Mouse (Mus musculus): Measurements from ENCODE around the gene Zbtb22.

DNA sequence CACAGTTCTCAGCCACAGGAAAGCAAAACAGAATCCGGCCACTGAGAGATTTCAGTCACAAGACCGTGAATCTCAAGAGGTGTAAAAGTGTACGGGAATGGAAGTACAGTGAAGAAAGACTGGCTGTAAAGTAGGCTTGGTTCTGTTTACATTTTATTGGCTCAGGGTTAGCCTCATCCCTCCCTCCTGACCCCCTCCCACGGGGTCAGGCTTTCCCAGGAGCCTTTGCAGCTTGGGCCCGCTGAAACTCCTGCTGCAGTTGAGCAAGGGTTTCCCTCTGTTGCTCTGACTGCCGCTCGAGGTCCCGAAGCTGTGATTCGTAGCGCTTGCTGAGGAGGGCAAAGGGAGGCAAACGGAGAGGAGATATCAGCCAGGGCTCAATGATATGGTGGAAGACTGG lies 23.1 kb downstream of the Zbtb22 start:
- no peak for TF ChIP-seq CTCF (IDR thresholded peaks at IDR 0.05; ENCODE audit: low read depth)
- TF ChIP-seq EP300 (IDR thresholded peaks at IDR 0.05; ENCODE audit: low read depth) = no peak

Data from heart, postnatal 0 days (tissue).